Comparison of ENCODE assay signal across 8 mouse cellular contexts in the genomic region with DNA sequence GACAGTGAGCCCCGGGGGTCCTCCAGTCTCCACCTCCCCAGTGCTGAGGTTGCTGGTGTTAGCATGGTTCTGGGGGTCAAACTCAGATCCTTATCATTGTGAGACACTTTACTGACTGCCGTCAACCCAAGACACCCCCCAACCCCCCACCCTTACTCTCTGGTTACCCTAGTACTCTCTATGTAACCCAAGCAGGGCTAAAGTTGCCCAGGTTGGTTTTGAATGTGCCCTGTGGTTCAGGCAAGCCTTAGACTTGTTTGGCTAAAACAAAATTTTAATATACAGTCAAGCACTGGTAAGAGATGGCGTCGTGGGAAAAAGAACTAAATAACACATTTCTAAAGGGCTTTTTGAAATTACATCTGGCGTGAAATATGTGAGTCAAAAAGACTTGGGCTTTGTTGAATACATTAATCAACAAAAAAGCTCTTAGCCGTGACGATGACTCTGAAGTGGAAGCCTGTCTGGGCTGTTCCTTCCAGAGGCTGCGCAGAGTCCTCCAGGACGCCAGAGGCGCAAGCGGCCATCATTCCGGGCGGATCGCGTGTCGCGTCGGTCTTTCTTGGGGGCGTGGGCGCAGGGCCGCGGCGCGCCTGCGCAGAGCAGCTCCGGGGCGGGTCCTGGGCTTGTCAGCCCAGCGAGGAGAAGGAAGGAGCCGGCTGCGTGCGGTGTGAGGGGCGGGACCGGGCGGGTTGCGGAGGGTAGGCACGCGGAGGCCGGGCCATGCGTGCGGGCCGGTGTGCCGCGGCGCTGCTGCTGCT. TPM values are rescaled to one million over a fixed set of nuclear protein-coding genes. Genes with fewer than 3 reads are reported as not detected.
A peak's percentile ranks its signal among the peaks of the same experiment; 100 is the strongest.
DNase-seq lines count a peak whose midpoint lies in the region; ATAC-seq lines count a peak whose summit lies in the region.

TSS of gene Nomo1 (plus strand) at position 590 of the 761 bp plus-strand sequence.

- H3K36me3 ChIP-seq in hindbrain, embryonic 14.5 days (replicated peaks; ENCODE audit: control insufficient read depth, insufficient read depth) = peaks cover 11% of the 10 kb centered on the region

- H3K9me3 ChIP-seq in hindbrain, embryonic 14.5 days (ENCODE audit: control insufficient read depth, low read length) = no peaks in the 10 kb centered on the region

- H3K27ac ChIP-seq in hindbrain, embryonic 14.5 days = no peak within 1 kb of the TSS

- H3K4me1 ChIP-seq in hindbrain, embryonic 14.5 days (replicated peaks; ENCODE audit: control insufficient read depth, insufficient read depth, low read length) = peaks cover 10% of the 10 kb centered on the region

- no peaks in the 10 kb centered on the region for H3K27me3 ChIP-seq in hindbrain, embryonic 14.5 days (ENCODE audit: control insufficient read depth, insufficient read depth, low read length)

- H3K9ac ChIP-seq in hindbrain, embryonic 14.5 days = peak within 1 kb of the TSS; percentile 76

- peak; percentile 96 for DNase-seq in R1 (ENCODE audit: low read depth, low spot score)
- DNase-seq in cerebellum, postnatal 25 days = peak; percentile 97 to 98
- peak; percentile 95 to 97 for DNase-seq in frontal cortex, postnatal 25 days (ENCODE audit: low spot score in 2 of 2)
- peak; percentile 100 for DNase-seq in hindbrain, embryonic 14.5 days (ENCODE audit: low spot score)
- peak; percentile 96 for DNase-seq in layer of hippocampus, postnatal 36 days
- peak; percentile 98 for DNase-seq in lung, postnatal 36 days
- peak; percentile 98 for DNase-seq in retina, postnatal 1 day
- DNase-seq in urinary bladder, adult 18-20 months (ENCODE audit: low spot score in 2 of 2) = peak; percentile 95 to 100

- peak; percentile 97 for ATAC-seq in hindbrain, embryonic 14.5 days (ENCODE audit: low FRiP score)

- H3K4me2 ChIP-seq in hindbrain, embryonic 14.5 days (replicated peaks) = peak within 1 kb of the TSS; percentile 76

- WGBS in hindbrain, embryonic 14.5 days = 6% methylated on average over 40 of the region's 44 CpGs

- peak within 1 kb of the TSS; percentile 74 for H3K4me3 ChIP-seq in hindbrain, embryonic 14.5 days (replicated peaks; ENCODE audit: low read length)

RNA-seq across cellular contexts. Expression of gene Nomo1, which starts in this region (rescaled TPM):
- 28.2 and 29.3 TPM in 2 replicates for polyA plus RNA-seq in hindbrain, embryonic 14.5 days (2014; fragmentation: Nextera tagmentation; extraction: Ambion mirVana)
- total RNA-seq in layer of hippocampus, postnatal 36 days (2021) = 100 to 1,000 TPM; 102 to 104 TPM
